13 mouse cellular contexts compared by ENCODE assay signal in the genomic region with DNA sequence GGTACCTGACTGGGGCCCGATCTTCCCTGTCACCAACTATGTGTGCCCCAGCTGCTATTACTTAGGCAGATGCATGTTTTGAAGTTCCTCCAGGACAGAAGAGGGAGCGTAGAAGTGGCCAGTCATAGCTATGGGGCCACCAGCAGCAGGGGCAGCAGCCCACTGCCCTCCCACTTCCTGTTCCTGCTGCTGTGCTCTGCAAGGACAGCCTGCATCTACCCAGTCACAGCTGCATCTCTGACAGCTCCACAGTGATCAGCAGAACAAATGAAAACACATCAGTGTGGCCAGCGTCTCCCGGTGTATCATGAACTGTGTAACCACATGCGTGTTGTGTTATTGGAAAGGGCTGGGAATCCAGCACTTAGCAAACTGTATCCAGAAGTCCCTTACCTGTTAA.
"Had no signal": no experiment of that assay in that cellular context is flagged by ENCODE, and none has a peak within 500 bp of the region (broad histone marks: within the 10 kb centered on the region; RNA-seq: fewer than 3 reads in every experiment).

No protein-coding gene starts in this region.

- H3K9me3 ChIP-seq: limb, embryonic 15.5 days; liver, embryonic 12.5 days; midbrain, embryonic 12.5 days; neural tube, embryonic 15.5 days had no signal

- H3K4me1 ChIP-seq: limb, embryonic 15.5 days had no signal

- H3K9ac ChIP-seq: limb, embryonic 15.5 days; liver, embryonic 12.5 days; midbrain, embryonic 12.5 days; neural tube, embryonic 15.5 days had no signal

- H3K4me3 ChIP-seq: left cerebral cortex, adult 2 months; limb, embryonic 15.5 days; liver, embryonic 12.5 days; midbrain, embryonic 12.5 days; myocyte; neural tube, embryonic 15.5 days had no signal

- H3K27ac ChIP-seq: left cerebral cortex, adult 2 months; limb, embryonic 15.5 days; liver, embryonic 12.5 days; midbrain, embryonic 12.5 days; neural tube, embryonic 15.5 days had no signal

- H3K36me3 ChIP-seq: limb, embryonic 15.5 days; liver, embryonic 12.5 days; midbrain, embryonic 12.5 days; neural tube, embryonic 15.5 days had no signal

- H3K27me3 ChIP-seq: liver, embryonic 12.5 days had no signal

- DNase-seq: kidney, adult 8-10 months; kidney, postnatal 25 days; lung, postnatal 10 days; right cerebral cortex, adult 18-20 months; right cerebral cortex, postnatal 25 days; thymus, postnatal 36 days had no signal

- H3K4me2 ChIP-seq: limb, embryonic 15.5 days; liver, embryonic 12.5 days; midbrain, embryonic 12.5 days; neural tube, embryonic 15.5 days had no signal

- ATAC-seq: intestine, postnatal 0 days; liver, embryonic 12.5 days had no signal
